Mouse (Mus musculus) embryonic facial prominence, embryonic 15.5 days (tissue): ENCODE data around the gene Kbtbd2. TPM values are rescaled to one million over a fixed set of nuclear protein-coding genes. Genes with fewer than 3 reads are reported as not detected.

Source experiments
- polyA plus RNA-seq: library from polyadenylated mRNA; unstranded; fragments of >200 nt; fragmentation: Nextera tagmentation; extraction: Ambion mirVana; gene quantifications from 2 replicates; pipeline ENCODE4 v1.2.1, GENCODE M21; 2015

The Kbtbd2 gene
- polyA plus RNA-seq, 1 experiment from 2014 or later = 29.0 TPM

Other genes starting within 250 kb of the Kbtbd2 start
- gene Pde1c, start 228.7 kb downstream of the Kbtbd2 start, polyA plus RNA-seq = 3.2 and 4.1 TPM in 2 replicates
- gene Lsm5, start 93.1 kb downstream of the Kbtbd2 start, polyA plus RNA-seq = 95.4 and 109 TPM in 2 replicates
- gene Avl9, start 82.9 kb downstream of the Kbtbd2 start, polyA plus RNA-seq = 10.8 and 11.0 TPM in 2 replicates
- 218 and 222 TPM in 2 replicates for gene Fkbp9, start 34.2 kb upstream of the Kbtbd2 start, polyA plus RNA-seq
- gene Nt5c3, start 126.1 kb upstream of the Kbtbd2 start, polyA plus RNA-seq = 61.6 and 63.2 TPM in 2 replicates
- 0.31 and 0.35 TPM in 2 replicates for gene Vmn1r4, start 126.2 kb upstream of the Kbtbd2 start, polyA plus RNA-seq
- not detected in 2 replicates for gene Vmn1r5, start 172.5 kb upstream of the Kbtbd2 start, polyA plus RNA-seq
- not detected in 2 replicates for gene Vmn1r6, start 199.4 kb upstream of the Kbtbd2 start, polyA plus RNA-seq
- gene Vmn1r7, start 227.5 kb upstream of the Kbtbd2 start, polyA plus RNA-seq = not detected in 2 replicates
- gene Vmn1r8, start 234.5 kb upstream of the Kbtbd2 start, polyA plus RNA-seq = not detected in 2 replicates